Mouse (Mus musculus): Measurements from ENCODE around the gene St3gal5. TPM values are rescaled to one million over a fixed set of nuclear protein-coding genes. Genes with fewer than 3 reads are reported as not detected.
A peak's percentile ranks its signal among the peaks of the same experiment; 100 is the strongest.

Gene St3gal5
- total RNA-seq (2012; rRNA removed) (20.1 and 24.4 TPM in 2 replicates), polyA plus RNA-seq (2012; ENCODE audit: insufficient read depth in 1 of 2, insufficient read length in 2 of 2, low read depth in 1 of 2, low replicate concordance in 2 of 2, missing spikeins in 1 of 2) (10 to 100 TPM in 1 of 2 experiments, not detected in 1; 51.8 TPM)

DNA sequence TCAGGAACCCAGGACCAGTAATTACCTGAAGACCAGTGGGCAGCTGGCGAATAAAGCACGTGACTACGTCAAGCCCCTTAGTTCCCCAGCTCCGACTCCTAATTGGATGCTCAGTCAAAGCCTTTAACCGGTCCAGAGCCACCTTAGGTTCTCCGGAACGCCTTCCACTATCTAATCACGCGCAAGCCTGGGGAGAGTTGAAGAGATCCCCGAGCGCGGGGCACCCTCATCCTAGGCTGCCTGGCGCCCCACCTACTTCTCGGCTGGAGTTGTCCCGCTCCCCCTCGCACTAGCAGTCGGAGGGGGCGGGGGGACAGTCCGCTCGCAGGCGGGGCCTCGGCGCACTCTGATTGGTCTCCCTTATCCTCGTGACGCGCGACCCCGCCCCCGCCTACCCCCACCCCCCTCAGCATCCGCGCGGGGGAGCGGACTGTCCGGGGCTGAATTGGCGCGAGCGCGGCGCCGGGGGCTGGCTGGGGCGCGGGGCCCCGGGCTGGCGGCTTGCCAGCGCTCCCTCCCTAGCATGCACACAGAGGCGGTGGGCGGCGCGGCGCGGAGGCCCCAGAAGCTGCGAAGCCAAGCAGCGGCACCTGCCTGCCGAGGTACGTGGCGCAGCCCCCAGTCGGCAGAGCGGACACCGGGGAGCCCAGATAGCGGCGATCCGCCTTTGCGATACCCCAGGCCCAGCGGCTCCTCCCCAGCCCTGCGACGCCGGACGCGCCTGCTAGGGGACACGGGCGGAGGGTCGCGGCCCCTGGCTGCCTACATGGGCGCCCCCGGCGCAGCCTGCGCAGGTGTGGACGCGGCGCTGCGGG is at the start of gene St3gal5:
St3gal5 (plus strand) TSS at position 412 of the 815 bp plus-strand sequence.
- TF ChIP-seq MAZ (IDR thresholded peaks at IDR 0.05; ENCODE audit: low read depth, low read length) (peak; percentile 76; the same call in 1 of the 2 replicates), MXI1 (IDR thresholded peaks at IDR 0.05; ENCODE audit: low read depth, low read length) (peak; percentile 73), POLR2A (IDR thresholded peaks at IDR 0.05; ENCODE audit: control insufficient read depth in 1 of 2, insufficient read depth in 1 of 2, low read depth in 1 of 2, low read length in 2 of 2, poor library complexity in 1 of 2) (peak; percentile 45 to 67; a peak in 3 of 4 replicates), GATA1 (IDR thresholded peaks at IDR 0.05; ENCODE audit: low read depth, low read length) (0 out of 2 replicates have a peak, but pooled peaks have one; percentile 16), SMC3 (IDR thresholded peaks at IDR 0.05; ENCODE audit: low read depth, low read length) (no peak), MAX (IDR thresholded peaks at IDR 0.05; ENCODE audit: low read length) (peak; percentile 76), POLR2AphosphoS5 (IDR thresholded peaks at IDR 0.05; ENCODE audit: borderline replicate concordance, low read depth, low read length) (no peak), USF1 (IDR thresholded peaks at IDR 0.05; ENCODE audit: low read depth, low read length) (peak; percentile 87), ZNF384 (IDR thresholded peaks at IDR 0.05; ENCODE audit: low read depth, low read length) (no peak), NRF1 (IDR thresholded peaks at IDR 0.05; ENCODE audit: insufficient read depth, low read depth, low read length, poor library complexity, severe bottlenecking) (peak; percentile 31; the same call in 1 of the 2 replicates), EP300 (IDR thresholded peaks at IDR 0.05; ENCODE audit: low read depth in 1 of 2, low read length in 2 of 2) (no peak), TAL1 (IDR thresholded peaks at IDR 0.05; ENCODE audit: low read length) (no peak), MYB (IDR thresholded peaks at IDR 0.05; ENCODE audit: low read depth, low read length) (no peak), TBP (IDR thresholded peaks at IDR 0.05; ENCODE audit: low read depth, low read length) (peak; percentile 11; the same call in 1 of the 2 replicates), GABPA (IDR thresholded peaks at IDR 0.05; ENCODE audit: low read depth, low read length) (no peak), UBTF (IDR thresholded peaks at IDR 0.05; ENCODE audit: borderline replicate concordance, insufficient read depth, low read depth, low read length) (0 out of 2 replicates have a peak, but pooled peaks have one; percentile 77), MYC (IDR thresholded peaks at IDR 0.05; ENCODE audit: low read depth, low read length) (no peak), NELFE (IDR thresholded peaks at IDR 0.05; ENCODE audit: low read depth, low read length) (0 out of 2 replicates have a peak, but pooled peaks have one; percentile 22), USF2 (IDR thresholded peaks at IDR 0.05; ENCODE audit: borderline replicate concordance in 1 of 2, insufficient read depth in 1 of 2, low read depth in 1 of 2, low read length in 2 of 2) (peak; percentile 13 to 41; a peak in 2 of 4 replicates), BHLHE40 (IDR thresholded peaks at IDR 0.05; ENCODE audit: borderline replicate concordance, low read depth, low read length) (peak; percentile 73)
- peak; percentile 96 for DNase-seq (ENCODE audit: low read depth, low spot score)
- no peaks in the 10 kb centered on the region for H3K27me3 ChIP-seq (ENCODE audit: control insufficient read depth in 1 of 2, insufficient read depth in 2 of 2, low read length in 2 of 2)
- peak within 1 kb of the TSS; percentile 76 for H3K9ac ChIP-seq (ENCODE audit: control insufficient read depth, low read depth, low read length, poor library complexity, severe bottlenecking)
- peak within 1 kb of the TSS; percentile 82 for H3K27ac ChIP-seq (ENCODE audit: control insufficient read depth, low read depth, low read length)
- peaks cover 26 to 41% of the 10 kb centered on the region in 2 experiments for H3K4me1 ChIP-seq (ENCODE audit: control insufficient read depth in 1 of 2, insufficient read depth in 2 of 2, low read length in 2 of 2)
- H3K4me3 ChIP-seq (ENCODE audit: control insufficient read depth in 1 of 2, insufficient read depth in 1 of 2, low read depth in 2 of 2, low read length in 2 of 2): peak within 1 kb of the TSS; percentile 81 to 84
- peaks cover 39% of the 10 kb centered on the region for H3K79me2 ChIP-seq (ENCODE audit: control insufficient read depth, insufficient read depth, low read length, poor library complexity)
- no peaks in the 10 kb centered on the region for H3K9me3 ChIP-seq (replicated peaks; ENCODE audit: insufficient read depth, low read length)
- peaks cover 0 to 42% of the 10 kb centered on the region in 2 experiments; a peak in 2 of 4 replicates for H3K36me3 ChIP-seq (ENCODE audit: control insufficient read depth in 1 of 2, insufficient read depth in 2 of 2, low read length in 2 of 2)
